Mouse (Mus musculus) intestine, postnatal 0 days (tissue): ENCODE measurements around the gene Clpb. TPM values are rescaled to one million over a fixed set of nuclear protein-coding genes. Genes with fewer than 3 reads are reported as not detected.

Experiments used
- ATAC-seq: fragments of 200-750 bp; cut with Nextera tagmentation; 2 replicates; pipeline ENCODE4 v1.8.0; 2017; ENCODE audit warnings: mild to moderate bottlenecking, moderate TSS enrichment, moderate library complexity
- H3K27ac ChIP-seq: fragments of 300-500 bp; sonication (generic); 2 replicates; pipeline ENCODE4 v1.5.1; 2014; ENCODE audit warnings: mild to moderate bottlenecking, low read depth, low read length, moderate library complexity
- H3K27me3 ChIP-seq: fragments of 300-500 bp; sonication (generic); replicated peaks from 2 replicates; pipeline ENCODE4 v1.6.1; 2014; ENCODE audit warnings: low read length, mixed read lengths; ENCODE audit not compliant: control insufficient read depth, insufficient read depth
- H3K36me3 ChIP-seq: fragments of 300-500 bp; sonication (generic); 2 replicates; pipeline ENCODE4 v1.6.1; 2014; ENCODE audit warnings: mild to moderate bottlenecking, moderate library complexity; ENCODE audit not compliant: control insufficient read depth, insufficient read depth
- H3K4me1 ChIP-seq: fragments of 300-500 bp; sonication (generic); replicated peaks from 2 replicates; pipeline ENCODE4 v1.6.1; 2014; ENCODE audit warnings: antibody characterized with exemption, low read length, mixed read lengths; ENCODE audit not compliant: control insufficient read depth, insufficient read depth
- H3K4me2 ChIP-seq: fragments of 300-500 bp; sonication (generic); replicated peaks from 2 replicates; pipeline ENCODE4 v1.6.1; 2014; ENCODE audit warnings: low read depth, mild to moderate bottlenecking, moderate library complexity
- H3K4me3 ChIP-seq: fragments of 300-500 bp; sonication (generic); 2 replicates; pipeline ENCODE4 v1.5.1; 2014; ENCODE audit warnings: low read depth, low read length
- H3K9ac ChIP-seq: fragments of 300-500 bp; sonication (generic); 2 replicates; pipeline ENCODE4 v1.6.1; 2014; ENCODE audit warnings: mild to moderate bottlenecking, low read depth, low read length
- H3K9me3 ChIP-seq: fragments of 300-500 bp; sonication (generic); 2 replicates; pipeline ENCODE4 v1.6.1; 2016; ENCODE audit warnings: mixed run types; ENCODE audit not compliant: control insufficient read depth
- CTCF ChIP-seq: sonication (generic); IDR thresholded peaks from 2 replicates; pipeline ENCODE4 v1.5.1; 2016; ENCODE audit warnings: low read depth, mild to moderate bottlenecking, control low read depth, antibody characterized with exemption, moderate library complexity
- WGBS: fragments of 180-500 bp; shearing (Covaris S2); extraction: QIAGEN DNeasy Blood & Tissue Kit; methylation state at CpG from one replicate; pipeline ENCODE4 v1.1.7; 2014; 5-methylcytosine and 5-hydroxymethylcytosine counted together
- polyA plus RNA-seq: library from polyadenylated mRNA; unstranded; fragments of >200 nt; fragmentation: Nextera tagmentation; extraction: Ambion mirVana; gene quantifications from 2 replicates; pipeline ENCODE4 v1.2.1, GENCODE M21; 2015

Gene Clpb
- polyA plus RNA-seq, 1 experiment from 2014 or later: 14.9 TPM

DNA sequence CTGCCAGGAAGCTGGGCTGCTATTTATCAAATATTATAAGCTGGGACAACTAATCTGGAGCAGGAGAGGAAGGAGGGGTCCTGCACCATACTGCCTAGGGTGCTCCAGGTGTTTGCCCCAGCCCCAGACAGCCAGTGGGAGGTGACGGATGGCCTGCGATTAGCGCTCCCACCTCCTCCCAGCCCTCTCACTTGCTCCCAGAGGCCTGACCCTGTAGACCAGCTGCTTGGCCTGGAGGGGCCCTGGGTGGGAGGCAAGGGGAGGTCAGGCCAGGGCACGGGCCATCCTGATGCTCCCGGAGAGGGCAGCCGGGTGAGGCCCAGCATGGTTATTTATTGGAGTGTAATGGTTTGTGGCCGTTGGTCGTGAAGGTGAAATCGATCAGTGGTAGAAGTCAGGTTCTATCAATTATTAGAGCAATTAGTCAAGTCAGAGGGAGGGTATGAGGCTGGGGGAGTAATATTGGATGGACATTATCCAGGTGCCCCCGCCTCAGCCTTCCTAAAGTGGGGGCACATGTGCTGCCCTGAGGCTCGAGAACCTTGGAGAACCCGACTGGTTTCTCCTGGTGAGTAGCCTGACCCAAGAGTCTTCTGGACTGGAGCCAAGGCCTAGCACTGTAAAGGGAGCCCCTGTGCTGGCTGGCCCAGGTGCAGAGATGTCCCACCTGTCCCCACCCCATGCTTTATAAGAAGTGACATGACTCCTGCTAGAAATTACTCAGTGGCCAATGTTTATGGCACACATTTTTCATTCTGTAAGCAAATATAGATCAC lies 83.3 kb downstream of the Clpb start:
- Histone ChIP-seq H3K27ac (no peak overlapping the region), H3K27me3 (no peaks in the 10 kb centered on the region), H3K9me3 (no peaks in the 10 kb centered on the region), H3K4me1 (peaks cover 5% of the 10 kb centered on the region; the same call in 1 of the 2 replicates), H3K4me2 (no peak overlapping the region), H3K36me3 (no peaks in the 10 kb centered on the region), H3K4me3 (no peak overlapping the region), H3K9ac (no peak overlapping the region)
- TF ChIP-seq CTCF: no peak
- no peak for ATAC-seq
- WGBS: 65% methylated on average over 12 of the region's 12 CpGs

DNA sequence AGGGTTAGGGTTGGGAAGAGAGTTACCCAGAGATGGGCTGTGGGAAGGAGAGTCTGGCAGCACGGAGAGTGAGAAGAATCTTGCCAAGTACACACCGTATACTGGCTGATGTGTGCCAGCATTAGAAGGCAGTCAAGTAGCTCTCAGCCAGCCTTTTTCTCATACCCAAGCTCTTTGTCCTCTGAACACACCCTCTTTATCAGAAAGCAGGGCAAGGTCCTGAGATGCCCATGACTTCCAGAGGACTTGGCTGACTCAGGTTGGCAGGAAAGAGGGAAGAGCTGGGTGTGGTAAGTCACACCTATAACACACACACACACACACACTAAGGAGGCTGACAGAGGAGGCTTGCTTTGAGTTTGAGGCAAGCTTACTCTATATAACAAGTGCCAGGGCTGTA lies 86.8 kb downstream of the Clpb start:
- peaks cover 5% of the 10 kb centered on the region; the same call in 1 of the 2 replicates for H3K4me1 ChIP-seq
- WGBS: 42% methylated on average over 2 of the region's 2 CpGs
- no peak overlapping the region; the same call in 1 of the 2 replicates for H3K9ac ChIP-seq
- H3K4me2 ChIP-seq: peak overlapping the region; percentile 24; the same call in 1 of the 2 replicates
- no peaks in the 10 kb centered on the region for H3K9me3 ChIP-seq
- no peaks in the 10 kb centered on the region for H3K27me3 ChIP-seq
- no peak for TF ChIP-seq CTCF
- peak overlapping the region; percentile 87 for H3K27ac ChIP-seq
- 0 out of 2 replicates have a peak, but pooled peaks cover 5% of the 10 kb centered on the region for H3K36me3 ChIP-seq
- no peak overlapping the region for H3K4me3 ChIP-seq
- peak; percentile 92 for ATAC-seq

DNA sequence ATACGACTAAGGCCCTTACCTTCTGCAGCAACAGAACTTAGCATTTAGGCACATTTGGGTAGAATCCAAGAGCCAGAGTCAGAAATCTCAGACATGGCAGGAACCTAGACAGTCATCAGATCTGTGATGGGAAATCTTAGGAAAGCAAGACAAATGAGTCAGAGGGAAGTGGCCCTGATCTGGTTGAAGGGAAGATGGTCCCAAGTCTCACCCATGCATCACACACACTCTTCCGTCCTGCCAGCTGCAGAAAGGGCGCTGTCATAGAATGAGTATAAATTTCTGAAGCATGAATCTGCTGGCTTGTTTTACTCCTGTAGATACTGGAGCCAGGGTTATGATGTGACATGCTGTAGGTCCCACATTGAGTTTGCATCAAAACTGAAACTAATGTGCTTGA lies 88.9 kb downstream of the Clpb start:
- no peak for TF ChIP-seq CTCF
- WGBS: 89% methylated on average over 3 of the region's 3 CpGs
- ATAC-seq: no peak
- Histone ChIP-seq H3K9ac (no peak overlapping the region), H3K27ac (no peak overlapping the region), H3K4me1 (peaks cover 5% of the 10 kb centered on the region; the same call in 1 of the 2 replicates), H3K4me2 (no peak overlapping the region), H3K4me3 (no peak overlapping the region), H3K36me3 (0 out of 2 replicates have a peak, but pooled peaks cover 5% of the 10 kb centered on the region), H3K27me3 (no peaks in the 10 kb centered on the region), H3K9me3 (no peaks in the 10 kb centered on the region)

DNA sequence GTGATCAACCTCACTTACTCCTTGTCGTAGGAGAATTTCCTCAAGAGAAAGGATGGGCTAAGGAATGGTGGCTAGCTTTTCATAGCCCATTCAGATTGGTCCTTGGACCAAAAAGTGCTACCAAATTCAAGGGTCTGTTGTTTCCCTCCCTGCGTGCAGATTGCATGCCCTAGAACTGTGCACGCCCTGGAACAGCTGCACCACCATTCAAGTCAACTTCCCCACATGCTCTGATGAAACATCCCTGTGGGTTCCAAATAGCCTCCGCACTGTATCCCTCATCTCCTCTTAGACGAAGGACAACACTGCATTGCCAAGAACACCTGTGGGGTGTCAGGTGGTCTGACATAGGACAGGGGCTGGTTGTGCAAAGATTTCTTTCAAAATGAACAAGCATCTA lies 90.1 kb downstream of the Clpb start:
- Histone ChIP-seq H3K4me2 (no peak overlapping the region), H3K27ac (no peak overlapping the region), H3K27me3 (no peaks in the 10 kb centered on the region), H3K9me3 (no peaks in the 10 kb centered on the region), H3K4me3 (no peak overlapping the region), H3K4me1 (peaks cover 5% of the 10 kb centered on the region; the same call in 1 of the 2 replicates), H3K9ac (no peak overlapping the region), H3K36me3 (0 out of 2 replicates have a peak, but pooled peaks cover 5% of the 10 kb centered on the region)
- ATAC-seq: no peak
- TF ChIP-seq CTCF: no peak
- WGBS: 93% methylated on average over 5 of the region's 5 CpGs

DNA sequence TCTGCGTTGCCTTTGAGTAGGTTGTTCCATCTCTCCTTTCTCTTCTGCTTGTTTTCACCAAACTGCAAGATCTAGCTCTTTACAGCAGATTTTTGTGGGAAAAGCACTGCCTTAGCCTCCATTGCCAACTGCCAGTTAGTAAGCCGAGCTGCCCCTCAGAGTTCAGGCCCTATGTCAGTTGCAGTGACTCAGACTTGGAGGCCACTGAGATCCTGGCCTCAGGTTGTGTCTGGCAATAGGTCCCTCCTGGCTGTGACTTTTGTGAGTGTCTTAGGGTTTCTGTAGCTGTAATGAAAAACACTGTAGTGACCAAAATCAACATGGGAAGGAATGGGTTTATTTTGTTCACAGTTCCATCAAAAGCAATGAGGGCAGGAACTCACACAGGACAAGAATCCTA lies 91.0 kb downstream of the Clpb start:
- H3K9ac ChIP-seq: no peak overlapping the region
- TF ChIP-seq CTCF: no peak
- no peak for ATAC-seq
- no peaks in the 10 kb centered on the region for H3K9me3 ChIP-seq
- H3K36me3 ChIP-seq: 0 out of 2 replicates have a peak, but pooled peaks cover 5% of the 10 kb centered on the region
- WGBS: 92% methylated on average over 2 of the region's 2 CpGs
- H3K4me1 ChIP-seq: peaks cover 5% of the 10 kb centered on the region; the same call in 1 of the 2 replicates
- H3K27ac ChIP-seq: no peak overlapping the region
- no peak overlapping the region for H3K4me2 ChIP-seq
- no peaks in the 10 kb centered on the region for H3K27me3 ChIP-seq
- H3K4me3 ChIP-seq: no peak overlapping the region

DNA sequence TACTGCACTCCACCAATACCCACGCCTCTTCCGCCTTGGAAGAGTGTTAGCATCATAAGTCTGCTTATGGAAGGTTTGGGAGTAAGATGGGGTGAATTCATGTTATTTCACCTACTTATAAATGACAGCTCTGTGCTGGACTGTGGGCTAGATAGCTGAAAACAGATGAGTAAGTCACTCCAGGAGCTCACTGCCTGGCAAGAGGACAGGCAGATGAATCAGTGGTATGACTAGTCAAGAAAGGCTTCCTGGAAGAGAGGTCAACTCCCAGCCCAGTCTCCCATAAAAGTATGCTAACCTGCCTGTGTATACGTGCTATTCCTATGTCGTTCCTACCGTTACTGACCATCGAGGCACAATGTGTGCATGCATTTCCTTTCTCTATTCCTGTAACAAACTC lies 91.9 kb downstream of the Clpb start:
- no peak for ATAC-seq
- Histone ChIP-seq H3K27ac (no peak overlapping the region), H3K9me3 (no peaks in the 10 kb centered on the region), H3K4me1 (no peaks in the 10 kb centered on the region), H3K36me3 (0 out of 2 replicates have a peak, but pooled peaks cover 5% of the 10 kb centered on the region), H3K4me2 (no peak overlapping the region), H3K9ac (no peak overlapping the region), H3K27me3 (no peaks in the 10 kb centered on the region), H3K4me3 (no peak overlapping the region)
- no peak for TF ChIP-seq CTCF
- WGBS: 95% methylated on average over 6 of the region's 6 CpGs
